Mouse (Mus musculus) forebrain, embryonic 13.5 days (tissue): ENCODE data around the gene Vps16. TPM values are rescaled to one million over a fixed set of nuclear protein-coding genes. Genes with fewer than 3 reads are reported as not detected.

Experiments
- ATAC-seq: fragments of 200-750 bp; cut with Nextera tagmentation; 2 replicates; pipeline ENCODE4 v1.8.0; 2017
- H3K27ac ChIP-seq: fragments of 300-500 bp; sonication (generic); 2 replicates; pipeline ENCODE4 v1.5.1; 2015; ENCODE audit warnings: inconsistent platforms, mild to moderate bottlenecking, moderate library complexity
- H3K27me3 ChIP-seq: fragments of 300-500 bp; sonication (generic); 2 replicates; pipeline ENCODE4 v1.6.1; 2015; ENCODE audit warnings: mild to moderate bottlenecking, inconsistent platforms
- H3K36me3 ChIP-seq: fragments of 300-500 bp; sonication (generic); 2 replicates; pipeline ENCODE4 v1.6.1; 2015; ENCODE audit warnings: mild to moderate bottlenecking, inconsistent platforms; ENCODE audit not compliant: poor library complexity, severe bottlenecking
- H3K4me1 ChIP-seq: fragments of 300-500 bp; sonication (generic); 2 replicates; pipeline ENCODE4 v1.6.1; 2015; ENCODE audit warnings: inconsistent platforms
- H3K4me2 ChIP-seq: fragments of 300-500 bp; sonication (generic); 2 replicates; pipeline ENCODE4 v1.6.1; 2015; ENCODE audit warnings: inconsistent platforms, mild to moderate bottlenecking, moderate library complexity
- H3K4me3 ChIP-seq: fragments of 300-500 bp; sonication (generic); 2 replicates; pipeline ENCODE4 v1.5.1; 2015; ENCODE audit warnings: mild to moderate bottlenecking, inconsistent platforms
- H3K9ac ChIP-seq: fragments of 300-500 bp; sonication (generic); 2 replicates; pipeline ENCODE4 v1.6.1; 2015; ENCODE audit warnings: mild to moderate bottlenecking, inconsistent platforms
- H3K9me3 ChIP-seq: fragments of 300-500 bp; sonication (generic); replicated peaks from 2 replicates; pipeline ENCODE4 v1.6.1; 2016; ENCODE audit warnings: inconsistent platforms
- WGBS: fragments of 180-500 bp; shearing (Covaris S2); methylation state at CpG from one replicate; pipeline ENCODE4 v1.1.7; 2015; 5-methylcytosine and 5-hydroxymethylcytosine counted together
- polyA plus RNA-seq: library from polyadenylated mRNA; unstranded; fragments of >200 nt; fragmentation: Nextera tagmentation; extraction: Ambion mirVana; gene quantifications from 2 replicates; pipeline ENCODE4 v1.2.1, GENCODE M21; 2015

Gene Vps16
- polyA plus RNA-seq, 1 experiment from 2014 or later, result 125 TPM

GRCm38 (mm10) chr2:130429851-130430250, 5.7 kb downstream of the Vps16 start:
- Histone ChIP-seq H3K4me1 (peaks cover 15% of the 10 kb centered on the region), H3K4me2 (no peak overlapping the region), H3K27ac (no peak overlapping the region), H3K9me3 (no peaks in the 10 kb centered on the region), H3K4me3 (no peak overlapping the region), H3K27me3 (no peaks in the 10 kb centered on the region), H3K36me3 (peaks cover 10% of the 10 kb centered on the region; the same call in 1 of the 2 replicates), H3K9ac (no peak overlapping the region)
- no peak for ATAC-seq
- WGBS, result 67% methylated on average over 2 of the region's 2 CpGs

- Histone ChIP-seq H3K4me2 (no peak overlapping the region), H3K4me3 (no peak overlapping the region), H3K4me1 (peaks cover 8% of the 10 kb centered on the region; the same call in 1 of the 2 replicates), H3K27ac (no peak overlapping the region), H3K27me3 (no peaks in the 10 kb centered on the region), H3K36me3 (peaks cover 10% of the 10 kb centered on the region; the same call in 1 of the 2 replicates), H3K9ac (no peak overlapping the region), H3K9me3 (no peaks in the 10 kb centered on the region)
- 86% methylated on average over 3 of the region's 3 CpGs for WGBS
- no peak for ATAC-seq
Observed at GRCm38 (mm10) chr2:130430484-130430883, 6.3 kb downstream of the Vps16 start.

- Histone ChIP-seq H3K4me2 (no peak overlapping the region), H3K9ac (no peak overlapping the region), H3K9me3 (no peaks in the 10 kb centered on the region), H3K27ac (no peak overlapping the region), H3K36me3 (peaks cover 10% of the 10 kb centered on the region; the same call in 1 of the 2 replicates), H3K4me1 (peaks cover 5% of the 10 kb centered on the region; the same call in 1 of the 2 replicates), H3K4me3 (no peak overlapping the region), H3K27me3 (no peaks in the 10 kb centered on the region)
- no peak; the same call in 1 of the 2 replicates for ATAC-seq
- WGBS, result 85% methylated on average over 3 of the region's 3 CpGs
Observed at GRCm38 (mm10) chr2:130432157-130432556, 8.0 kb downstream of the Vps16 start.

GRCm38 (mm10) chr2:130433152-130433551, 9.0 kb downstream of the Vps16 start:
- Histone ChIP-seq H3K36me3 (peaks cover 16% of the 10 kb centered on the region), H3K4me1 (peaks cover 5% of the 10 kb centered on the region; the same call in 1 of the 2 replicates), H3K27ac (no peak overlapping the region), H3K4me2 (no peak overlapping the region), H3K9me3 (no peaks in the 10 kb centered on the region), H3K27me3 (no peaks in the 10 kb centered on the region), H3K4me3 (no peak overlapping the region), H3K9ac (0 out of 2 replicates have a peak overlapping the region, but pooled peaks have one; percentile 0)
- WGBS, result 20% methylated on average over 4 of the region's 4 CpGs
- ATAC-seq, result no peak

DNA sequence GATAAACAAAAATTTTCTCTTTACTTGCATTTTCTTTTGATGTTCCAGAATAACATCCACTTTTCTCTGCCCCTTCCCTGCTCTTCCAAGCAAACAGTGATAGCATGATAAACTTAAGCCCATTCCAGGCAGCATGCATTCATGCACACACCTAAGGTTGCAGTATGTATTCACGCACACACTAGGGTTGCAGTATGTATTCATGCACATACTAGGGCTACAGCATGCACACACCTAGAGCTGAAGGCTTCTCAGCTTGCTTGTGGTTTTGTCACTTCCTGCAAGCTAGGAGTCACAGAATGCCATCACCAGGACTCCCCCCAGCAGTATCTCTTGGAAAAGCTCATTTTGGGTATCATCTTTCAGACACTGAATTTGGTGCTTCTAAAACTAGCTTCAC, 12.6 kb downstream of the Vps16 start:
- no peak for ATAC-seq
- H3K9ac ChIP-seq, result no peak overlapping the region
- 93% methylated on average over 1 of the region's 1 CpGs for WGBS
- H3K4me2 ChIP-seq, result no peak overlapping the region
- no peak overlapping the region for H3K4me3 ChIP-seq
- H3K4me1 ChIP-seq, result no peaks in the 10 kb centered on the region
- H3K27ac ChIP-seq, result no peak overlapping the region
- no peaks in the 10 kb centered on the region for H3K9me3 ChIP-seq
- H3K36me3 ChIP-seq, result peaks cover 42% of the 10 kb centered on the region
- H3K27me3 ChIP-seq, result no peaks in the 10 kb centered on the region

DNA sequence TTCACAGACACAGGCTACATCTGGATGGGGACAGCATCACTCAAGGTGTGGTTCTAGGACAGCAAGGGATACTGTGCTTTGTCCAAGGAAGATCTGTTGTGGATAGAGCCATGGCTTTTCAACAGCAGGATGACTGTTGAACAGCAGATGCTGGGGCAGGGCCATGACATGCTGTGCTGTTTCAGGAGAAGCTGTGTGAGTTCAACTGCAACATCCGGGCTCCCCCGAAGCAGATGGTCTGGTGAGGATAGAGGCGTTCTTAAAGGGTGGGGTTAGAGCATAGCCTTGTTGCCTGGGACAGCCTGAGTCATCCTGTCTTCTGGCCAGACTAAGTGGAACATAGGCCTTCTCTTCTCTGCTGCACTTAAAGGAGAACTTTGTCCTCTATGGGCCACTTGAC, 14.7 kb downstream of the Vps16 start:
- no peak overlapping the region for H3K27ac ChIP-seq
- H3K4me2 ChIP-seq, result no peak overlapping the region
- H3K4me3 ChIP-seq, result no peak overlapping the region
- 94% methylated on average over 3 of the region's 3 CpGs for WGBS
- no peak overlapping the region for H3K9ac ChIP-seq
- H3K36me3 ChIP-seq, result peaks cover 63% of the 10 kb centered on the region
- H3K27me3 ChIP-seq, result no peaks in the 10 kb centered on the region
- ATAC-seq, result no peak
- H3K9me3 ChIP-seq, result no peaks in the 10 kb centered on the region
- H3K4me1 ChIP-seq, result no peaks in the 10 kb centered on the region

GRCm38 (mm10) chr2:130439840-130440480, 15.8 kb downstream of the Vps16 start:
- 89% methylated on average over 4 of the region's 4 CpGs for WGBS
- no peak overlapping the region for H3K27ac ChIP-seq
- H3K9ac ChIP-seq, result no peak overlapping the region
- H3K4me1 ChIP-seq, result no peaks in the 10 kb centered on the region
- no peak overlapping the region for H3K4me2 ChIP-seq
- H3K9me3 ChIP-seq, result no peaks in the 10 kb centered on the region
- no peak for ATAC-seq
- peaks cover 74% of the 10 kb centered on the region for H3K36me3 ChIP-seq
- H3K27me3 ChIP-seq, result no peaks in the 10 kb centered on the region
- H3K4me3 ChIP-seq, result no peak overlapping the region

- ATAC-seq, result no peak
- 87% methylated on average over 10 of the region's 10 CpGs for WGBS
- H3K27me3 ChIP-seq, result no peaks in the 10 kb centered on the region
- no peak overlapping the region for H3K4me3 ChIP-seq
- H3K9ac ChIP-seq, result no peak overlapping the region
- no peaks in the 10 kb centered on the region for H3K4me1 ChIP-seq
- no peak overlapping the region for H3K4me2 ChIP-seq
- H3K36me3 ChIP-seq, result peaks cover 83% of the 10 kb centered on the region
- no peaks in the 10 kb centered on the region for H3K9me3 ChIP-seq
- H3K27ac ChIP-seq, result no peak overlapping the region
Observed at GRCm38 (mm10) chr2:130442162-130442561, 18.0 kb downstream of the Vps16 start.

DNA sequence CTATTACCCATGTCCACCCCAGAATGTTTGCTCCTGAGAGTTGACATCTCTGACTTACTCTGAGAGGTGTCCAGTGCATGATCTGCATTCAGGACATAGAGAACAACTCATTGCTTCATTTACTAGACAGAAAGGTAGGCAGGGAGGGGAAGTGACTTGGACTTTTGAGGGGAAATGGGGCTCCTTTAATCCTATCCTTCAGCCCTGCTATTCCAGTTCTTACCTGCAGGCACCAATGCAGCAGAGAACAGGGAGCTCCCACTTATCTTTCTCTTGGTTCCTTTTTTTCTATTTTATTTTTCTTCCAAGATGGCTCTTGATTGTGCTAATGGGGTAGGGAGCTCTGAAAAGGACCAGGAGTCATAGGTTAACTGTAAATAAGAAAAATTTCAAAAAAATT, 24.3 kb downstream of the Vps16 start:
- Histone ChIP-seq H3K4me3 (no peak overlapping the region), H3K36me3 (peaks cover 25% of the 10 kb centered on the region), H3K4me1 (peaks cover 34% of the 10 kb centered on the region), H3K9me3 (no peaks in the 10 kb centered on the region), H3K27me3 (peaks cover 10% of the 10 kb centered on the region), H3K27ac (no peak overlapping the region), H3K4me2 (no peak overlapping the region), H3K9ac (no peak overlapping the region)
- no peak for ATAC-seq

DNA sequence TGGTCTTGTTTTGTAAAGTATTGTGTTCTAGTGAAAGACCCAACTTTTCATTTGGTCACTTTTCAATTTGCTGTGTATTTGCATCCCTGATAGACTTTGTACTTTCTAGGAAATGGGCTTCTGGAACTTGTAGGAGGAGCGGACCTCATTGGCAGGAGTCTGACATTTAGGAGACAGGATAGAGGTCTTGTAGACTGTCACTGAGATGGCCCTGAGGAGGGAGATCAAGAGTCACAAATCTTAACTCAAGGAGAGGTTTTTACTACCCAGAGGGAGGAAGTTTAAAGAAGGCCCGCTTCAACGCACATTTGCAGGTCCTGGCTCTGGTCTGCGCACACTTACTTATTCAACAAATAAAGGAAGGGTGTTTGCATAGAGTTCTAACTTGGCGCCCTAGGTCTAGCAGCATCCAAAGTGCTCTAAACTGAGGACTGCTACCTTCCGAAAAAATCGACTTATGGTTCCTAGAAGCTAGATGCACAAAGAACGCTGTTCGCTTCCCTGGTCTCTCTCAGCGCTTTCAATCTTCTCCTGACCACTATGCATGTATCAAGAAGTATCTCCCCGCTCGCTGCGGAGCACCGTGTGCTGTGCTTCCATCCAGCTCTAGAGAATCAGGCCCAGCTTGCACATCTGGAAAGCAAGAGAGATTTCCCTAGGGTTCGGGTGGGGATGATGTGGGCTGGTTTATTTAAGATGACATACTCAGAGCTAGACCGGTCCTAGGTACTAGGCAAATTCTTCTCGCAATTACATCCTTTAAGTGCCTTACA, 25.1 kb downstream of the Vps16 start:
- H3K4me3 ChIP-seq, result peak overlapping the region; percentile 67
- WGBS, result 10% methylated on average over 17 of the region's 17 CpGs
- peak; percentile 31; the same call in 1 of the 2 replicates for ATAC-seq
- H3K27me3 ChIP-seq, result peaks cover 10% of the 10 kb centered on the region
- H3K9me3 ChIP-seq, result no peaks in the 10 kb centered on the region
- peaks cover 37% of the 10 kb centered on the region for H3K4me1 ChIP-seq
- H3K9ac ChIP-seq, result peak overlapping the region; percentile 90
- H3K36me3 ChIP-seq, result peaks cover 17% of the 10 kb centered on the region
- H3K4me2 ChIP-seq, result peak overlapping the region; percentile 75
- H3K27ac ChIP-seq, result no peak overlapping the region

DNA sequence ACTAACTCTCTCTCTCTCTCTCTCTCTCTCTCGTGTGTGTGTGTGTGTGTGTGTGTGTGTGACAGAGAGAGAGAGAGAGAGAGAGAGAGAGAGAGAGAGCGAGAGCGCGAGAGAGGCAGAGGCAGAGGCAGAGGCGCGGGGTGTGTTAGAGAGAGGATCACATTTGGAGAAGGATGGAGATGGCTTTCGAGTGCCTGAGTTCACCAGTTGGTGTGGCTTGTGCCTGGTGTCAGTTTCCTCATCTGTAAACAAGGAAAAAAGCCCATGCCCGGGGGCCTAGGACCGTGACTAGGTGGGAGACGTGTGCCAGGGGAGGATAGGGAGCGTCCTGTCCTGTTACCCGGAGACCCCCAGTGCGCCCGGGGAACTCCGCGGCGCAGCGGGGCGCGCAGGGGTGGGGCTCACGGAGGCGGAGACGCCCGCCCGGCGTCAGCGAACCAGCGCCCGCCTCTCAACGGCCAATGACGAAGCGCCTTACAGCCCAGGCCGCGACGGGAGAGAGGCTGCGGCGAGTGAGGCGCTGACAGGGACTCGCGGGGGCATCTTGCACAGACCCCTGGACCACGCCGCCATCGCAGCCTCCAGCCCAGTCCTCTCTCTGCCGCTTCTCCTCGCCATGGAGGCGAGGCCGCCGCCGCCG, 25.8 kb downstream of the Vps16 start, which contains the start of gene Ptpra:
Gene Ptpra, plus strand, starts transcription at position 485 of the 640 bp plus-strand sequence.
- under 1% methylated on average over 41 of the region's 50 CpGs for WGBS
- Histone ChIP-seq H3K4me1 (peaks cover 44% of the 10 kb centered on the region), H3K36me3 (peaks cover 10% of the 10 kb centered on the region; the same call in 1 of the 2 replicates), H3K9ac (peak within 1 kb of the TSS; percentile 90), H3K9me3 (no peaks in the 10 kb centered on the region), H3K4me2 (peak within 1 kb of the TSS; percentile 75), H3K27ac (peak within 1 kb of the TSS; percentile 84), H3K27me3 (peaks cover 10% of the 10 kb centered on the region), H3K4me3 (peak within 1 kb of the TSS; percentile 67)
- peak; percentile 98 for ATAC-seq

DNA sequence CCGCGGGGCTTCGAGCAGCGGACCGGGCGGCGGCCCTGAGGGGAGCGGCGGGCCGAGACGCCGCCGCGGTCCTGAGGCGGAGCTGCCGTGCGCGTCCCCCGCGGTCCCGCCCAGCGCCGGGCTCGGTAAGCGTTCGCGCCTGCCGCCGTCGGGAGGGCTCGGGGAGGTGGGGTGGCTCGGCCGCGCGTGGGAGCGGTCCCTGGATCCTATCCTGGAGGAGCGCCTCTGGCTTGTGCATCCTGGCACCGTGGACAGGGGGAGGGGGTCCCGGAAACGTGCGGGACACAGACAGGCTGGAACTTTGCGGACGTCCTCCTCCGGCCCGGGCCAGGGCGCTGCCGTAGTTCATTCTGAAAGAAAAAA, 26.3 kb downstream of the Vps16 start:
- H3K9ac ChIP-seq, result peak overlapping the region; percentile 90
- peak overlapping the region; percentile 75 for H3K4me2 ChIP-seq
- ATAC-seq, result peak; percentile 88
- H3K4me1 ChIP-seq, result peaks cover 47% of the 10 kb centered on the region
- peak overlapping the region; percentile 84 for H3K27ac ChIP-seq
- H3K27me3 ChIP-seq, result peaks cover 10% of the 10 kb centered on the region
- under 1% methylated on average over 45 of the region's 47 CpGs for WGBS
- no peaks in the 10 kb centered on the region for H3K9me3 ChIP-seq
- H3K36me3 ChIP-seq, result peaks cover 7% of the 10 kb centered on the region; the same call in 1 of the 2 replicates
- peak overlapping the region; percentile 67 for H3K4me3 ChIP-seq
